Mouse (Mus musculus) CH12.LX (cell line): ENCODE measurements around the gene Prkcb. TPM values are rescaled to one million over a fixed set of nuclear protein-coding genes. Genes with fewer than 3 reads are reported as not detected.
A peak's percentile ranks its signal among the peaks of the same experiment; 100 is the strongest.

Experiments used
- DNase-seq: peaks from one replicate; pipeline ENCODE4 v3.0.0-alpha.2; 2013; ENCODE audit errors: extremely low read depth
- H3K27ac ChIP-seq: 2 replicates; pipeline ENCODE4 v1.5.1; 2012; ENCODE audit warnings: low read depth, mild to moderate bottlenecking, control low read depth, moderate library complexity; ENCODE audit not compliant: insufficient read depth
- H3K27me3 ChIP-seq: replicated peaks from 2 replicates; pipeline ENCODE3; 2012; ENCODE audit warnings: inconsistent platforms
- H3K36me3 ChIP-seq, 2 experiments: replicated peaks in 1 of 2; 2 replicates each; pipeline versions ENCODE3 to v1.6.1; 2012; ENCODE audit warnings: inconsistent platforms in 1 of 2, low read length in 1 of 2, mild to moderate bottlenecking in 1 of 2, mixed read lengths in 1 of 2, moderate library complexity in 1 of 2; ENCODE audit not compliant: control insufficient read depth in 1 of 2, insufficient read depth in 1 of 2
- H3K4me1 ChIP-seq, 2 experiments: 2 replicates each; pipeline ENCODE4 v1.6.1; 2012; ENCODE audit warnings: inconsistent platforms in 1 of 2, moderate library complexity in 1 of 2; ENCODE audit not compliant: insufficient read depth in 2 of 2, control insufficient read depth in 1 of 2
- H3K4me2 ChIP-seq: 2 replicates; pipeline ENCODE4 v1.6.1; 2012; ENCODE audit warnings: low read depth, mild to moderate bottlenecking, control low read depth; ENCODE audit not compliant: poor library complexity, insufficient read depth, severe bottlenecking
- H3K4me3 ChIP-seq, 3 experiments: fragments of 150-350 bp in 1 of 3; sonication (generic) in 1 of 3; replicated peaks in 1 of 3; 2 replicates each; pipeline versions ENCODE3 to v1.5.1; 2011 to 2012; ENCODE audit warnings: low read depth in 2 of 3, low read length in 2 of 3, mild to moderate bottlenecking in 2 of 3, moderate library complexity in 2 of 3, control low read depth in 1 of 3, improper control_type of control experiment in 1 of 3, inconsistent platforms in 1 of 3, mixed read lengths in 1 of 3; ENCODE audit not compliant: poor library complexity in 1 of 3
- H3K79me2 ChIP-seq: replicated peaks from 2 replicates; pipeline ENCODE4 v1.6.1; 2012; ENCODE audit warnings: mild to moderate bottlenecking, moderate library complexity; ENCODE audit not compliant: control insufficient read depth, poor library complexity, insufficient read depth, severe bottlenecking; ENCODE audit errors: extremely low read depth
- H3K9ac ChIP-seq: 2 replicates; pipeline ENCODE4 v1.6.1; 2012; ENCODE audit warnings: low read depth, mild to moderate bottlenecking, control low read depth, moderate library complexity; ENCODE audit not compliant: insufficient read depth
- H3K9me3 ChIP-seq: replicated peaks from 2 replicates; pipeline ENCODE3; 2012; ENCODE audit warnings: low read length, inconsistent platforms, mixed read lengths
- BHLHE40 ChIP-seq: IDR thresholded peaks from 2 replicates; pipeline ENCODE4 v1.6.1; 2011; ENCODE audit warnings: mild to moderate bottlenecking, low read depth, low read length, improper control_type of control experiment
- CHD2 ChIP-seq: IDR thresholded peaks from 2 replicates; pipeline ENCODE4 v1.6.1; 2011; ENCODE audit warnings: low read length, improper control_type of control experiment
- CTCF ChIP-seq, 2 experiments: IDR thresholded peaks in 1 of 2; conservative IDR thresholded peaks in 1 of 2; 2 replicates each; pipeline ENCODE4 v1.5.1; 2011 to 2012; ENCODE audit warnings: low read depth in 2 of 2, low read length in 2 of 2, improper control_type of control experiment in 1 of 2, inconsistent platforms in 1 of 2, mild to moderate bottlenecking in 1 of 2, moderate library complexity in 1 of 2
- ELF1 ChIP-seq: IDR thresholded peaks from 2 replicates; pipeline ENCODE4 v1.6.1; 2014; ENCODE audit warnings: low read depth, mild to moderate bottlenecking, inconsistent platforms, low read length, improper control_type of control experiment
- EP300 ChIP-seq: IDR thresholded peaks from 2 replicates; pipeline ENCODE4 v1.6.1; 2011; ENCODE audit warnings: low read length, improper control_type of control experiment
- ETS1 ChIP-seq: conservative IDR thresholded peaks from 2 replicates; pipeline ENCODE4 v1.6.1; 2012; ENCODE audit warnings: low read depth, mild to moderate bottlenecking, inconsistent platforms, low read length, improper control_type of control experiment, moderate library complexity
- IRF4 ChIP-seq: IDR thresholded peaks from 2 replicates; pipeline ENCODE4 v1.6.1; 2014; ENCODE audit warnings: low read depth, mild to moderate bottlenecking, inconsistent platforms, low read length, improper control_type of control experiment
- JUND ChIP-seq: conservative IDR thresholded peaks from 2 replicates; pipeline ENCODE4 v1.6.1; 2011; ENCODE audit warnings: low read depth, low read length, improper control_type of control experiment
- MAFK ChIP-seq: IDR thresholded peaks from 2 replicates; pipeline ENCODE4 v1.6.1; 2011; ENCODE audit warnings: low read length, improper control_type of control experiment; ENCODE audit not compliant: insufficient replicate concordance
- MAX ChIP-seq: IDR thresholded peaks from 2 replicates; pipeline ENCODE4 v1.6.1; 2011; ENCODE audit warnings: low read length, improper control_type of control experiment
- MEF2A ChIP-seq: IDR thresholded peaks from 2 replicates; pipeline ENCODE4 v1.6.1; 2014; ENCODE audit warnings: low read depth, mild to moderate bottlenecking, inconsistent platforms, low read length, improper control_type of control experiment, borderline replicate concordance
- NELFE ChIP-seq: IDR thresholded peaks from 2 replicates; pipeline ENCODE4 v1.6.1; 2011; ENCODE audit warnings: low read depth, low read length, improper control_type of control experiment
- POLR2AphosphoS2 ChIP-seq: IDR thresholded peaks from 2 replicates; pipeline ENCODE4 v1.6.1; 2011; ENCODE audit warnings: low read depth, low read length, improper control_type of control experiment
- RCOR1 ChIP-seq: conservative IDR thresholded peaks from 2 replicates; pipeline ENCODE4 v1.6.1; 2012; ENCODE audit warnings: low read depth, mild to moderate bottlenecking, inconsistent platforms, low read length, improper control_type of control experiment
- USF2 ChIP-seq: conservative IDR thresholded peaks from 2 replicates; pipeline ENCODE4 v1.6.1; 2011; ENCODE audit warnings: low read depth, low read length, improper control_type of control experiment
- ZC3H11A ChIP-seq: IDR thresholded peaks from 2 replicates; pipeline ENCODE4 v1.6.1; 2012; ENCODE audit warnings: low read depth, mild to moderate bottlenecking, inconsistent platforms, low read length, improper control_type of control experiment
- ZMIZ1 ChIP-seq: IDR thresholded peaks from 2 replicates; pipeline ENCODE4 v1.6.1; 2012; ENCODE audit warnings: low read depth, mild to moderate bottlenecking, inconsistent platforms, low read length, improper control_type of control experiment
- ZNF384 ChIP-seq: IDR thresholded peaks from 2 replicates; pipeline ENCODE4 v1.6.1; 2012; ENCODE audit warnings: low read depth, low read length, improper control_type of control experiment, inconsistent platforms
- dilution Hi-C: fragments of 300-500 bp; cut with MboI; formaldehyde crosslinking; loops from 2 replicates; pipeline ENCODE4 v1.14.3; 2020; ENCODE audit warnings: low sequenced_read_pairs; ENCODE audit not compliant: extremely low pct_unique_long_range_greater_than_20kb, extremely low pct_ligation_motif_present
- in situ Hi-C: fragments of 300-500 bp; cut with MboI; formaldehyde crosslinking; loops from 3 replicates; pipeline ENCODE4 v1.14.3; 2019; ENCODE audit warnings: low sequenced_read_pairs, low pct_ligation_motif_present, low pct_unique_long_range_greater_than_20kb, mixed read lengths
- polyA plus RNA-seq: library from polyadenylated mRNA; unstranded; fragments of >175 nt; gene quantifications from 2 replicates; pipeline ENCODE4 v1.2.1, GENCODE M21; 2012; ENCODE audit warnings: low read depth; ENCODE audit not compliant: insufficient read length
- total RNA-seq, 2 experiments: library from RNA; depleted of rRNA; stranded (reverse); fragments of 300-350 nt in 1 of 2; fragments of >200 nt in 1 of 2; gene quantifications; 2 replicates each; pipeline ENCODE4 v1.2.3; 2012 to 2014

Prkcb gene
- total and polyA plus RNA-seq, 3 experiments: 323 to 463 (median 337) TPM

- in situ Hi-C loops: loop anchor here (5.0 kb wide), 1 partner anchor 45 kb away; no protein-coding TSS in a partner anchor
- H3K4me2 ChIP-seq: no peak overlapping the region
- no peak for DNase-seq
- no peak overlapping the region for H3K27ac ChIP-seq
- peaks cover 9 to 94% of the 10 kb centered on the region in 2 experiments for H3K4me1 ChIP-seq
- peaks cover 36 to 87% of the 10 kb centered on the region in 2 experiments for H3K36me3 ChIP-seq
- H3K4me3 ChIP-seq: no peak overlapping the region
- no peaks in the 10 kb centered on the region for H3K9me3 ChIP-seq
- peaks cover 91% of the 10 kb centered on the region for H3K79me2 ChIP-seq
- TF ChIP-seq MAX: no peak
- no peak for TF ChIP-seq JUND
- TF ChIP-seq EP300: no peak
- no peak for TF ChIP-seq CTCF (conservative IDR thresholded peaks at IDR 0.05 in 1 of 2, IDR thresholded peaks at IDR 0.05 in 1 of 2; ENCODE audit: low read depth in 2 of 2, low read length in 2 of 2)
- dilution Hi-C loops: no loop called here
- no peaks in the 10 kb centered on the region for H3K27me3 ChIP-seq
- no peak overlapping the region for H3K9ac ChIP-seq
These were observed 53.3 kb downstream of the Prkcb start for GRCm38 (mm10) chr7:122341813-122342212.

- H3K9ac ChIP-seq: no peak overlapping the region
- H3K27ac ChIP-seq: peak overlapping the region; percentile 19; the same call in 1 of the 2 replicates
- no peaks in the 10 kb centered on the region for H3K9me3 ChIP-seq
- no peak for DNase-seq
- H3K79me2 ChIP-seq: peaks cover 94% of the 10 kb centered on the region
- in situ Hi-C loops: loop anchor here (5.0 kb wide), 1 partner anchor 43 kb away; no protein-coding TSS in a partner anchor
- H3K36me3 ChIP-seq: peaks cover 40 to 88% of the 10 kb centered on the region in 2 experiments
- peaks cover 22 to 95% of the 10 kb centered on the region in 2 experiments for H3K4me1 ChIP-seq
- dilution Hi-C loops: no loop called here
- no peak overlapping the region for H3K4me2 ChIP-seq
- no peaks in the 10 kb centered on the region for H3K27me3 ChIP-seq
- no peak overlapping the region for H3K4me3 ChIP-seq
- TF ChIP-seq BHLHE40: no peak
- TF ChIP-seq MEF2A: no peak
- TF ChIP-seq CTCF (conservative IDR thresholded peaks at IDR 0.05 in 1 of 2, IDR thresholded peaks at IDR 0.05 in 1 of 2; ENCODE audit: low read depth in 2 of 2, low read length in 2 of 2): no peak
- no peak for TF ChIP-seq RCOR1
- no peak for TF ChIP-seq ETS1
- TF ChIP-seq ZMIZ1: no peak
- TF ChIP-seq IRF4: no peak
- TF ChIP-seq JUND: no peak
- TF ChIP-seq ELF1: no peak
- no peak for TF ChIP-seq NELFE
- no peak for TF ChIP-seq POLR2AphosphoS2
- TF ChIP-seq MAFK: no peak
- TF ChIP-seq ZNF384: no peak
- TF ChIP-seq ZC3H11A: no peak
- no peak for TF ChIP-seq USF2
- no peak for TF ChIP-seq CHD2
These were observed 56.1 kb downstream of the Prkcb start for GRCm38 (mm10) chr7:122344656-122345055.
